Mouse (Mus musculus) adrenal gland (tissue): ENCODE data around the gene Mmp19.

Experiments used
- intact Hi-C: fragments of 180-260 bp; cut with DNase I; formaldehyde crosslinking; loops from one replicate; pipeline ENCODE4 v1.15.1; 2025
- long read RNA-seq, 2 experiments: library from polyadenylated mRNA; unstranded; transcript quantifications; one replicate each; pipeline ENCODE4 v2.0.0; 2020; ENCODE audit warnings: borderline replicate concordance in 1 of 2; ENCODE audit not compliant: insufficient replicate concordance in 1 of 2

Gene Mmp19
- long read RNA-seq, experiment 1, partial matches to known transcripts: 1 of 7 reads
- long read RNA-seq, experiment 1, other reads (novel, unspliced or antisense): 1 of 7 reads
- long read RNA-seq, experiment 2, partial matches to known transcripts: 0 of 6 reads
- long read RNA-seq, experiment 2, other reads (novel, unspliced or antisense): 3 of 6 reads

DNA sequence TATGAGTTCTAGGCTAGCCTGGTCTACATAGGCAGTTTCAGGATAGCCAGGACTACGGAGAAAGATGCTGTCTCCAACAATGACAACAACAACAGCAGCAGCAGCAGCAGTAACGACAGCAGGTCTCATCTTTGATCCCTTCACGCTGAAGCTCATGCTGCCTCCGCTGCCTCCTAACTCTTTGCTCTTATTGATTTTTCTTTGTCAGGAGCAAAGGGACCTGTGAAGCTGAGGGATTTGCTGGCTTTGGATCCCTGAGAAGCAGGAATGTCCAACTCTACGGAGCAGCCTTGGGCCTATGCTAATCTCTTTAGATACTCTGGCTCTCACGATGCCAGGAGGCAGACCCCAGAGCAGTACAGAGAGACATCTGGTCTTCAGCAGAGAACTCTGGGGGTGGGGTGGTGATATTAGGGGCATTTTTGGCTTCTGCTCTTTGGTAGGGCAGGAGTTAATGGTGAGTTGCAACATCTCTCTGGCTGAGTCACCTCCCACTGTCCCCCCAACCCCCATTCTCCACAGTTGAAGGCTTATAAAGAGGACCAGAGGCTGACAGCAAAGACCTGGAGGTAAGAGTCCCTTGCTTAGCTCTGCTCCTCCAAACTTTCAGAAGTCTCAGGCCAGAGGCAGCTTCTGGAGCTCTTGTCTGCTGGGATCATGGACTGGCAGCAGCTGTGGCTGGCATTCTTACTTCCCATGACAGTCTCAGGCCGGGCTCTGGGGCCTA lies at the start of gene Mmp19:
Gene Mmp19, plus strand, starts transcription at position 513 of the 727 bp plus-strand sequence.
- intact Hi-C loops: no loop called here

DNA sequence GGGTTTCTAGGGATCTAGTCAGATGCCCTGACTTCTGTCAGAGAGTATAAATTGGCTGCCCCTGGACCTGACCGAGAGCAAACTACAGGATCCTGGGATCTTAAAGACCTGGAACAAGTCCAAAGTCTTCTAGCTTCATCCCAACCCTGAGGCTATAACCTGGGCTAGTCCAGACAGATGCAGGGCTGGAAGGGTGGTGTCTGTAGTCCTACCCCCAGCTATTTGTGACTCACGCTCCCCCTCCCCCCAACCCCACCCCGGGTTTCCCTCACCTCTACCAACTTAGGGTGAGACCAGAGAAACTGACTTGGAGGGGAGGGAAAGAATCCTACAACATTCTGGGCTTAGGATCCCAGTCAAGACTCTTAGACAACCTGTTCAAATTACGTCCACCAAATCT lies 48.1 kb upstream of the Mmp19 start:
- intact Hi-C loops: loop anchor here (5.0 kb wide), 1 partner anchor 35 kb away; the partner anchor contains the start of gene Cdk2

GRCm38 (mm10) chr10:128743235-128743634 lies 47.5 kb upstream of the Mmp19 start:
- intact Hi-C loops: loop anchor here (5.0 kb wide), 1 partner anchor 36 kb away; the partner anchor contains the start of gene Cdk2

DNA sequence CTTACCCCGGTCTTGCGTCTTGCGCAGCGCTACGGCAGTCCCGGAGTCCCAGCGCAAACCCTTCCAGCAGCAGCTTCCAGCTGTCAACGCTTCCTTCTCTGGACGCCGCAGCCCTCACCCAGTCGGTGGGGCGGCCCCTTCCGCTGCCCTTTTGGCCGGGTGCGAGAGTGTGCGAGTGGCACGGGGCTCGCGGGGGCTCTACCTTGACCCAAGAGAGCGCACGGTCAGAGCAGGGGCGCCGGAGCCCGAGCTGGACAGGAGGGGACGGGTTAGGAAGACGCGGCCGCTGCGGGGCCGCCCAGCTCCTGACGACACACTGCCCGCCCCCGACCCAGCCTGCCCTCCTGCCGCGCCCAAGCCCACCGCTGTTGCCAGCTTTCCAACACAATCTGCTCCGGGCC lies 46.9 kb upstream of the Mmp19 start:
- intact Hi-C loops: loop anchor here (5.0 kb wide), 1 partner anchor 36 kb away; the partner anchor contains the start of gene Cdk2

DNA sequence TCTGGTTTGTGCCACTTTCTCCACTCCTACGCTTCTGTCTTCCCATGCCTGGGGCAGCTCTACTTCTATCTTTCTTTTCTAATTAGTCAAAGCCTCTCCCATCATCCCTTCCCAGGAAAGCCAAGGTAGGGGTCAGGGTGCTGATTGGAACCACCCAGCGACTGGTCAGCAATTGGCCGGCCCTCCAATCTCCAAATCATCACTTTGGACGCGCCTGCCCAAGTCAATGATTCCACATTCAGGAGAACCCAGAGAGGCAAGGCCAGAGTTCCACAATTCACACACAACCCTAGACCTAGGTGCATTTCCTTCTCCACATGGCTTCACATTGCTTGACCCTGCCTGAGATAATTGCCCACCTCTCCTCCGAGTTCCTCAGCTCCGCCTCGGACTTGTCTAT lies 46.5 kb upstream of the Mmp19 start:
- intact Hi-C loops: loop anchor here (5.0 kb wide), 1 partner anchor 37 kb away; the partner anchor contains the start of gene Cdk2

DNA sequence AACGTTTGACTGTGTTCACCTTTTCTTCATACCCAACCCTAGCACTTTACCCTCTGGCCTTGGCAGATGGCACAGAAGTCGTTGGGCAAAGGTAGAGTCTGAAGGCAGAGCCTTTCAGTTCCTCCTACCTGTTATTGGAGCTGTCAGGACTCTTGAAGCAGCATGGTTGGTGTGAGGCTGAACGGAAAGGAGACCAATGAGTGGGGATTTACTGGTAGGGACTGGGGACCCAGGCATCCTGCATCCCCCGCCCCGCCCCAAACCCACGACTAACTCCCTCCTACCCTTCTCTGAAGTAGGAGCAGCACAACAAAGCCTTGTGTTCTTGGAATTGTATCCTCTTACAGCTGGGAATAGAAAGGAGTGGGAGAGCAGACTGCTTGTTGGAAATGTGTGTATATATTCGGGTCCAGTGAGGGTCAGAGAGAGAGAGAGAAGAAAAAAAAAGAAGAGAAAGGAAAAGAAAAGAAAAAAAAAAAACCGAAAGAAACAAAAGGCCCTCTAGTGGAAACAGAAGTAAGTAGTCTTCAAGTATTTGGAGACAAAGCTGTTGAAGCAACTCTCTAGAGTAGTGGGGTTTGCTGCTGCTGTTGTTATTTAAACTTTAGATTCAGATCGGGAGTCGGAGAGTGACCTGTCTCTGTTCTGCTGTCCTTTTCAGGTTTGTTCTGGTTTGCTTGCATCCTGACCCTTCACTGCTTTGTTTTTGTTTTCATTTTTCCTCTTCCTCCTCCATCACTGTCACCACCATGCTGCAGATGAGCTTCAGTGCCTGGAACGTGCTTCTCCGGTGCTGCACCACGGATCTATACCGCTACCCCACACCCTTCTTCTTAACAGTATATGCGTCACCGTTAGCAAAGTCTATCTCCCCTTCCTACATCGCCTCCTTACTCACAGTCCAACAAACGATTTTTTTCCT lies 45.8 kb upstream of the Mmp19 start, which contains the start of gene Dgka:
Gene Dgka, minus strand, starts transcription at position 176 of the 922 bp plus-strand sequence.
- intact Hi-C loops: loop anchor here (5.0 kb wide), 2 partner anchors 38 to 57 kb away; partner anchors contain the start of genes Cdk2, Dnajc14 and Tmem198b

- intact Hi-C loops: loop anchor here (5.0 kb wide), 1 partner anchor 56 kb away; the partner anchor contains the start of genes Dnajc14 and Tmem198b
Observed at GRCm38 (mm10) chr10:128745946-128746613, 44.6 kb upstream of the Mmp19 start.

GRCm38 (mm10) chr10:128746972-128747645 lies 43.6 kb upstream of the Mmp19 start:
- intact Hi-C loops: loop anchor here (5.0 kb wide), 1 partner anchor 55 kb away; the partner anchor contains the start of genes Dnajc14 and Tmem198b

- intact Hi-C loops: loop anchor here (5.0 kb wide), 1 partner anchor 55 kb away; the partner anchor contains the start of genes Dnajc14 and Tmem198b
Observed at GRCm38 (mm10) chr10:128747646-128748251, 43.0 kb upstream of the Mmp19 start, which contains the start of gene Pym1. Pym1 (plus strand) TSS chr10:128747889.

GRCm38 (mm10) chr10:128748252-128748864 lies 42.4 kb upstream of the Mmp19 start:
- intact Hi-C loops: loop anchor here (5.0 kb wide), 1 partner anchor 54 kb away; the partner anchor contains the start of genes Dnajc14 and Tmem198b

DNA sequence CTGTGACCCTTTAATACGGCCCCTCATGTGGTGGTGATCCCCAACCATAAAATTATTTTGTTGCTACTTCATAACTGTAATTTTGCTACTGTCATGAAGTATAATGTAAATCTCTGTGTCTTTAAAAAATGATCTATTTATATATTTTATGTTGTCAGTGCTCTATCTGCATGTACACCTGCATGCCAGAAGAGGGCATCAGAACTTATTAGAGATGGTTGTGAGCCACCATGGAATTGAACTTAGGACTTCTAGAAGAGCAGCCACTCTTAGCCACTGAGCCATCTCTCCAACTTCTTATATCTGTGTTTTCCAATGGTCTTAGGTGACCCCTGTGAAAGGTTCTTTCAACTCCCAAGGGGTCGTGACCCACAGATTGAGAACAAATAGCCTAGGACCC lies 17.8 kb upstream of the Mmp19 start:
- intact Hi-C loops: no loop called here

- intact Hi-C loops: no loop called here
Observed at GRCm38 (mm10) chr10:128773685-128774084, 17.0 kb upstream of the Mmp19 start.

DNA sequence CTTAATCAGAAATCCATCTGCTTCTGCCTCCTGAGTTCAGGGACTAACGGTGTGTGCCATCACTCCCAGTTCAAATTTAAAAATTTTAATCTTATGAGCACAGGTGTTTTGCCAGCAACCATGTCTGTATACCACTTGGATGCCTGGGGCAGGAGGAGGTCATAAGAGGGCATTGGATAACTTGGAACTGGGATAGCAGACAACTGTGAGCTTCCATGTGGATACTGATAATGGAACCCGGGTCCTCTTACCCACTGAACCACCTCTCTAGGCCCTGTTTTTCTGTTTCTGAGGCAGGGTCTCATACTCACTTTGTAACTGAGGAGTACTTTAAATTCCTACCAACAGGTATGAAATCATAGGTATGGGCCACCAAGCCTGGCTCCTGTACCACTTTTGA lies 12.3 kb upstream of the Mmp19 start:
- intact Hi-C loops: no loop called here

DNA sequence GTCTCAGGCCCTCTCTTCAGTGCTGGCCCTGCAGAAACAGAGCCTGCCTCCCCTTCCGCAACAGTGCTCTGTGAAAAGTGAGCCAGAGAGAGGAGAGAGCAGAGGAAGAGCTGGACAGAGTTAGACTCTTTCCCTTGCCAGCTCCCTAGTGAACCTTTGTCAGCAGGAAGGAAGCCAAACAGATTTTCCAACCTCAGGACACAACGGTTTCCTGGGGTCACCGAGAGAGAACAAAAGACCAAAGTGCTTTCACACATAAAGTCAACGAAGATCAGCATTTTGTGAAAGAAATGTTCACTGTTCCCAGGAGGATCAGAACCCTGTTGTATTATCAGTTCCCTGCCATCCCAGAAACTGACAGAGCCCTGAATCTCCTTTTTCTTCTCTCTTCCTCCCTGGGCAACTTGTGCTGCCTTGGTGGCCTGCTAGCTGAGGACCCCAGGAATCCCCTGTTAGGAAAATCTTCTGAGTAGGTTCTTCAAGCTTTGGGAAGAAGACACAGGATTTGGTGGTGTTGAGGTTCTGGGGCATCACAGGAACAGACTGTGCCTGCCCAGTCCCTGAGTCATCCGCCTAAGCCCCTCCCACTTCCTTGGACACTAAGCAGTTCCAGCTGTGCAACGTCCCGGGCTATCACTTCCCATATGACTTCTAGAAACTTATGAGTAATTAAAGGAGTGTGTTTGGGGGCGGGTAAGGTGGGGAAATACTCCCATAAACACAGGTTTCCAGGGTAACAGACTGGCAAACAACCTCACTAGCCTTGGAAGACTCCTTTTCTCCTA lies 11.5 kb upstream of the Mmp19 start:
- intact Hi-C loops: no loop called here

- intact Hi-C loops: no loop called here
Observed at GRCm38 (mm10) chr10:128780200-128780599, 10.5 kb upstream of the Mmp19 start.

GRCm38 (mm10) chr10:128792041-128792440 lies 1.3 kb downstream of the Mmp19 start:
- intact Hi-C loops: no loop called here

GRCm38 (mm10) chr10:128793258-128793657 lies 2.5 kb downstream of the Mmp19 start:
- intact Hi-C loops: no loop called here

- intact Hi-C loops: no loop called here
Observed at GRCm38 (mm10) chr10:128794391-128794790, 3.7 kb downstream of the Mmp19 start.
